Mouse (Mus musculus) kidney, adult 2 months (tissue): ENCODE data around the gene Mgl2.

Experiments used
- CTCF ChIP-seq: fragments of 200-500 bp; conservative IDR thresholded peaks from 2 replicates; pipeline ENCODE4 v1.5.1; 2011; ENCODE audit warnings: low read depth, mild to moderate bottlenecking, control low read depth, low read length, moderate library complexity, mixed read lengths; ENCODE audit not compliant: insufficient read depth, insufficient read length
- POLR2A ChIP-seq: fragments of 200-500 bp; IDR thresholded peaks from one replicate; pipeline ENCODE4 v1.6.1; 2011; ENCODE audit warnings: low read depth, low read length, control low read depth

GRCm38 (mm10) chr11:70099102-70099501, 31.0 kb upstream of the Mgl2 start:
- TF ChIP-seq CTCF (no peak), POLR2A (no peak)
